Mouse (Mus musculus) spleen, postnatal 4 days (tissue): ENCODE data around the gene Polr2e.
"Not testable (repeated sequence)": the region's sequence is repeated elsewhere in the genome, so short reads cannot be mapped to it uniquely, and the experiment has no call there.

Experiments used
- DNase-seq, 2 experiments: peaks; one replicate each; pipeline ENCODE4 v3.0.0; 2022; ENCODE audit warnings: low spot score in 2 of 2

The Polr2e gene

DNA sequence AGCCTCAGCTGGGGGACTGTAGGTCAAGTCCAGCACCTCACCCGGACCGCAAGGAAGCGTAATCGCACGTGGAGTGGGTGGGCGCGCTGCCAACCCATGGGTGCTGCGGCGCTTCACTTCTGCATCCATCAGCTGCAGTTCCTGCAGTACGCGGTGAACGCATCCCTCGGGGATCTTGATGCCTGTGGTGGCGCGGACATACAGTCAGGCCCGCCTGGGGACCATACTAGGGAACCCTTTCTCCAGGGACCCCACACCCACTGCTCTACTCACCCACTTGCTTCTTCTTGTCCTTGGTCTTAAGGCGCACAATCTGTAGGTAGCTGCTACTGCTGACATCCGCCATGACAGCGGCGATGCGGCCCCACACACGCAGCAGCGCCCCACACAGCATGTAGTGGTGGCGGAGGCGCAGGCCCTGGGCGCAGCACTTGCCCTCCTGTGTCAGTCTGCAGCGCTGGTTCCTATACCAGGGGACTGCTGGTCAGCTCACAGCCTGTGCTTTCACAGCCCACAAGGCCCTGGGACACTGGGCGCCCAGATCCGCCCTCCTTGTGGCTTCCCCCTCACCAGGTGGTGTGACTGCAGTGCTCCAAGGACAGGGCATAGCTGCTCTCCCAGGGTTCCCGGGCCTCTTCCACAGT is 18.2 kb upstream of the Polr2e start:
- DNase-seq: no peak

DNA sequence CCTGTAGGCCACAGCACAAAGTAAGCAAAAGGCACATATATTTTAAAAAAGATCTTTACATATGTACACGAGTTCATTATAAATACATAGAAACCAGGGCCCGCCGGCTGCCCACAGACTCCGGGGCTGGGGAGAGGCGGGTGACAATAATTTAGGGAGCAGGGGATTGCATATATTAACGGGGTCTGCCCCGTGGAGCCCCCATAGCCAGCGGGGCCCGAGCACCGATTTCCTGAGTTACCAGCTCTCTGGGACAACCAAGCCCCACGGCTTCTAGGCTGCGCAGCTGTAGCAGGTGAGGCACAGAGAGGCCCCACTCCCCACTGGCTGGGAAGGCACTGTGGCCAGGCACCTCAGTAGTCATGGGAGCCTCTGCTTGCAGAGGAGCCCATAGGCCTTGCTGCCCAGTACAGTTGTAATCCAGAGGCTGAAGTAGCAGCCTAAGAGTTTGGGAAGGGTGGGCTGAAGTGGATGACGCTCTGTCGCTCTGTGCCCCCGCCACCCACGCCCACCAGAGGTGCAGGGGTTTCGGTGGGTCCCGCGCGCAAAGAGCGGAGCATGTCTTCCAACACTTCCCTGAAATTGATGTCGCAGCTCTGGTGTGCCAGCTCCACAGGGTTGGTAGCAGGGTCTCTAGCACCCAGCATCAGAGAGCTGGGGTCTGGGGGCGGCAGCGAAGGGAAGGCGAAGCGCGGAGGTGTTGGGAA is 17.5 kb upstream of the Polr2e start:
- DNase-seq: no peak

DNA sequence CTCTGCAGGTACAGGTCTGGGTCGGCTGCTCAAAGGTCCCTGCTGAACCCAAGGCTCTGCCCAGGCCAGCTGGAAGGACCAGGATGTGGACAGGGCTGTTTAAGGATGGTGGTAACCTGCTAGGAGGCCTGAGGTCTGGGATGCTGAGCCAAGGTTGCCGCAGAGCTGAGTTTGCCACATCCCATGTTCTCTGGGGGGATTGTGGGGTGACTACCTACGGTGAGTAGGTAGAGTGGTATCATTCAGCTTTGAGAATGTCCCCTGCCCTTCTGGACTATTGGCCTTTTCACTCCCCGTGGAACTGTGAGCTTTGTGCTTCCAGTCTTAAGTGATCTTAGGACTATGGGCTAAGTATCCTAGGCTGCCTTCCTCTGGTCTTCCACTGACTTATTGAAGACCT is 16.9 kb upstream of the Polr2e start:
- no peak for DNase-seq

DNA sequence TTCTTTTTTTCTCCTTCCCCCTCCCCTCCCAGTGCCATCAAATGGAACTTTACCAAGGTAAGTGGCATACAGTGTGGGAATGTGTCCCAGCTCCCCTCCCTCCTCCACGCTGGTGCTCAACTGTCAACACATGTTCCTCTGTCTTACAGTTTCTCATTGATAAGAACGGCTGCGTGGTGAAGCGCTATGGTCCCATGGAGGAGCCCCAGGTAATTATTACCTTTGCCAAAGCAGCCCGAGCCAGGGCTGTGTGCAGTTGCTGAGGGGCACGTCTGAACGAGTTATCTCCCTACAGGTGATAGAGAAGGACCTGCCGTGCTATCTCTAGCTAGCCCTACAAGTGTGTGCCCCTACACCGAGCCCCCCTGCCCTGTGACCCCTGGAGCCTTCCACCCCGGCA is 16.3 kb upstream of the Polr2e start:
- no peak for DNase-seq

DNA sequence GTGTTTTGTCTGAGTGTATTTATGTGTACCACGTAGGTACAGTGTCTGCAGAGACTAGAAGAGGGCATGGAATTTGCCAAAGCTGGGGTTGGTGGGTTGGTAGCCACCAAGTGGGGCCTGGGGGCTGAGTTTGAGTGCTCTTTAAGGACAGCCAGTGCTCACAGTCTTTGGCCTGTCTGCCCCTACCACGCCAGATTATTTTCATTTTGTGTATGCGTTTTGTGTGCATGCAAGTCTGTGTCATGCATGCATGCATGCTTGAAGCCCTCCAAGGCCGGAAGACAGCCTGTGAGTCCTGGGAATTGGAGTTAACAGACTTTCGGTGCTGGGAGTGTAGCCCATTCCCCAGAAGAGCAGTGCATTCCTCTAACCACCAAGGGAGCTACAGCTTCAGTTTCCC is 15.8 kb upstream of the Polr2e start:
- no peak for DNase-seq

DNA sequence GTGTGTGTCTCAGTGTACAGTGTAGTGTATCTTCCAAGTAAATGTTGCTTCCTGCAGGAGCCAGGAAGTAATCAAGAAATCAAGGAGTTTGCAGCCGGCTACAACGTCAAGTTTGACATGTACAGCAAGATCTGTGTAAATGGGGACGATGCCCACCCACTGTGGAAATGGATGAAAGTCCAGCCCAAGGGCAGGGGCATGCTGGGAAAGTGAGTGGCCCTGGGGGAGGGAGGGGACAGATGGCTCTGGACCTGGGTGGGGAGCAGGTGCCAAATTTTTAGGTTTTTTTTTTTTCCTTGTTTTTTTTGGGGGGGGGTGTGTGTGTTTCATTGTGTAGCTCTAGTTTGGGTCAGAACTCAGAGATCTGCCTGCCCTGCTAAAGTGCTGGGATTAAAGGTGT is 15.3 kb upstream of the Polr2e start:
- DNase-seq: not testable (repeated sequence)

DNA sequence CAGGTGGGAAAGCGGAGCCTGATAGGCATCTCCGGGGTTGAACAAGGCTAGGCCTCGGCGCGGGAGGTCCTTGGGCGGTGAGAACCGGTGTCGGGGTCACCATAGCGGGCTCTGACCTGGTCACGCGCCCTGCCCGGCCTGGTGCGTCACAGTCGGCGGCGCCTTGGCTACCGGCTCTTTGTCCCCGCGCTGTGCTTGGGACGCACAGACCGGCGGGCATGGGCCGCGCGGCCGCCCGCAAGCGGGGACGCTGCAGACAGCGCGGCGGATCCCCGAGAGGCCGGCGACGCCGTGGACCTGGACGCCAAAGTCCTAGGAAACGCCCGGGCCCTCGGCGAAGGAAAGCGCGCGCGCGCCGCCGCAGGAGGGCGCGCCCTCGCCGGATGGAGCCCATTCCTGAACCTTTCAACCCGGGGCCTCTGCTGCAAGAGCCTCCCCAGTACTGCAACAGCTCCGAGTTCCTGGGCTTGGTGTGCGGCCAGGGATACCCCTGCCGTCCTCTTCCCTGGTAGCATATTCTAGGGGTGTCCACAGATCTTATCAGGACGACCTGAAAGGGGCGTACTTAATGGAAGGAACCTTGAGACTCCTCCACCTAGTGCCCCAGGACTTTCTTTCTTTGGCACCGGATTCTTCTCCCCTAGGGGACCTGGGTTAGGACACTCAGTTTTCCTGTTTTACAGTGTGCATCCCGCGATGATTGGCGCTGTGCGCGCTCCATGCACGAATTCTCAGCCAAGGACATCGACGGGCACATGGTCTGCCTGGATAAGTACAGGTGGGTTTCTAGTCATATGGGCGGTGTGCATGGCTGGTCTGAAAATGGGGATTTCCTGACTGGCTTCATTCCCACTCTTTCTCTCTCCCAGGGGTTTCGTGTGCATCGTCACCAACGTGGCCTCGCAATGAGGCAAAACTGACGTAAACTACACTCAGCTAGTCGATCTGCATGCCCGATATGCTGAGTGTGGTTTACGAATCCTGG is 14.5 kb upstream of the Polr2e start:
- DNase-seq: peak; percentile 78 to 90

DNA sequence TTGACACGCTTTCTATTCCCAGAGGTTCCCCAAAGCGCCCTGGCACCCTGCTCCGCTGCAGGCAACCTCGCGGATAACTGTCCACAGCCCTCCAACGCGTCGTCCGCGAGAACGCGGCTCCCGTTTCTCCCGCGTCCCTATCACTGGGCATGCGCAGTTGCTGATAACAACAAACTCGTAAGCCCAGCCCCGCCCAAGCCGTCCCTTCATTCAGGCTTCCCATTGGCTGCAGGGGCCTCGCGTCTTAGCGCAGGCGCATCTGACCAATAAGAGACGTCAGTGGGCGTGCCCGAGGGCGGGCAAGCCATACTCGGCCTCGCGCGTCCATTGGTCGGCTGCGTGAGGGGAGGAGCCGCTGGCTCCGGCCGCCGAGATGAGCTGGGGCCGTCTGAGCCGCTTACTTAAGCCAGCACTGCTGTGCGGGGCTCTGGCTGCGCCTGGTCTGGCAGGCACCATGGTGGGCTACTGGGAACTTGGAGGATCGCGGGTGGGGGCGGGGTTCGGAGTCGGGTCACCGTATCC is 13.7 kb upstream of the Polr2e start:
- peak; percentile 99 to 100 for DNase-seq

DNA sequence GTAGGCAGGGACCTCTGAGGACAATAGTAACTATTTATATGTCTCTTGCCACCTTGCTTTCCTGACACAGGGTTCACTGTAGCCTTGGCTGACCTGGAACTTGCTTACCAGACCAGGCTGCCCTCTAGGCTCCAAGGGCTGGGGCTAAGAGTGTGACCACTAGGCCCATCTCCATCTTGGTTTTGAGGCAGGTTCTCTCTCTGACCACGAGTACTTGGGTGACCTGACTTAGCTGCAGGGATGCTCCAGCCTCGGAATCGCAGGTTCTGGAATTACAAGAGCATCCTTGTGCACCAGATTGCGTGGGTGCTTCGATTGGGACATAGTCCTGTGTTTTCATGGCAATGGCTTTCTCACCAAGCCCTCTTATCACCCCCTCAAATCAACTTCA is 12.8 kb upstream of the Polr2e start:
- DNase-seq: no peak

DNA sequence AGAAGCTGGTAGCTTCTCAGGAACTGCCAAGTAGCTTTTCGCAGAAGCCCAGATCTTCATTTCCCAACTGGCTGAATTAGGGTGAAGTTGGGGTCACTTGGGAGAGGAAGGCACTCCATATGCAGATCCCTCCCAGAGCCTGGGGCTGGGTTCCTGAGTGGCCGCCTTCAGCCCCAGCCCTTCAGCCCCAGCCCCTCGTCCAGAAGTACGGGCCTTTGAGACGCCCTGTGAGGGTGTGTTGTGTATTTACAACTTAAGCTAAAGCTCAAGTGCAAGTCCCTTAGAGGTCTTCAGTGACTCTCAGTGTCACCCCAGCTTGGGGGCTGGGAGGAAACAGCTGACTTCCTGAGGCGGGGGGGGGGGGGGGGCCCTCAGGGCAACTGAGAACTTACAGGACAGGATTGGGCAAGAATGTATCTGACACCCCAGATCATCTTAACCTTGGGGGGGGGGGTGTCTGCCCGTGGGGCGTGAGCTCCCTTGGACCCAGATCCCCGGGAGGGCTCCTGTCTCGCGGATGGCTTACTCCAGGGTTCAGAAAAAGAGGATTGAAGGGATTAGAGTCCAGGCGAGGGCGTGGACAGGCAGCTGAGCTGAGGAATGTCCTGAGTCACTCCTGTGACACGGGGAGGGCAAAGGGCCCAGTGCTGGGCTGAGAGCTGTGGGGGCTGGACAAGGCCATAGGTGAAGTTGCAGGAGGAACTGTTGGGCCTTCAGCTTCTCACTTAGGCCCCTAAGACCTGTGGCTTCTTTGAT is 12.2 kb upstream of the Polr2e start:
- DNase-seq: no peak

DNA sequence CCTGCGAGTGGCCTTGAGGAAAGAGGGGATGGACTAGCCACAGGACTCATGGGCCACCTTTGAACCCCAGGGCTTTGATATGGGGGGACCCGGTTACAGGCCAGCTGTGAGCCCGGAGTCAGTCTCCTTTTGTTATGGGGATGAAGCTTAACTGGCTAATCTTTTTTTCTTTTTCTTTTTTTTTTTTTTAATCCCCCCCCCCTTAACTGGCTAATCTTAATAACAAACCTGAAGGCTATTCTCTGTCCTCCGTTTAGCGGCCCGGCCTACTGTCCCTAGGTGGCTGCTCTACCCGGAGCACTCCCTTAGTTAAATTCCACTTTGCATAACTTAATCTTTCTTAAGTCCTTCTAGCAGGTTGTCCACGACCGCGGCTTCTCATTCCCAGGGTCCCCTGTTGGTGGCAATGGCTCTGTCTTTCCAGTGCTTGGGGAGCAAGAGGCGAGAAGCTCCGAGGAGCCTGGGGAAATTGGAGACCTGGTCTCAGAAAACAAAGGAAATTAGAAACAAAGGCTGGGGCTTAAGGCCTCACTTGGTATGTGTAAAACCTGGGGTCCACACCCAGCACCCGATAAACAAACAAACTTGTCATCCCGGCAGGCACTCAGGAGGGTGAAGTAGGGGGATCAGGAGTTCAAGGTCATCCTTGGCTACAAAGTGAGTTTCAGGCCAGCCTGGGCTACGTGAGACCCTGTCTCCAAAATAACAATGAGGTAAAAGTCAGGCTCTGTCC is 11.5 kb upstream of the Polr2e start:
- no peak for DNase-seq

DNA sequence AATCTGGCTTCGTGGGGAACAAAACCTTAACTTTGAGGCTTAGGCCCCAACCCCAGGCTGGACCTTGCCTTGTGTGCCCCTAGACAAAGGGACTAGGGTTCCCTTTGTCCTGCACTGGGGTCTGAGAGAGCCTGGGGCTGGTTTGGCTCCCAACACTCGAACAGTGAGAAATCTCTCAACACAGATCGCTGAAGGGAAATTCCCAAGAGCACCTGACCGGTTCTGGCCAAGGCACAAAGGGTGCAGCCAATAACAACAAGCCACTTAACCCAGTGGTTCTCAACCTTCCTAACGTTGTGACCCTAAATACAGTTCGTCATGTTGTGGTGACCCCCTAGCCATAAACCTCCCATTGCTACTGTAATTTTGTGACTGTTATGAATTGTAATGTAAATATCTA is 10.6 kb upstream of the Polr2e start:
- no peak for DNase-seq

DNA sequence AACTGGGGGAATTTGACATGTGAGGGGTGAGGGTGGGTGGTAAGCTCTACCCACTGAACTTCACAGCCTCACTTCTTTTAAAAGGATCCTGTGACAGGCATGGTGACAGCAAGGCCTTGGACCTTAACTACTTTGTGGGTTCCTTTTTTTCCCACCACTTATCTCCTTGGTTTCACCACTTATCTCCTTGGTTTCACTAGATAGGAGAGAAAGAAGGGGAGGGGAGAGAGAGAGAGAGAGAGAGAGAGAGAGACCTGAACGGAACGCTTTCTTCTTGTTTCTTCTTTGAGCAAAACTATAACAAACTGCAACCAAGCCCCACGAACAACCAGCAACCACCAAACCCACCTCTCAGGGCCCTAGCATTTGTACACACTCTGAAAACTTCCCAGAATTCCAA is 9.2 kb upstream of the Polr2e start:
- no peak for DNase-seq

DNA sequence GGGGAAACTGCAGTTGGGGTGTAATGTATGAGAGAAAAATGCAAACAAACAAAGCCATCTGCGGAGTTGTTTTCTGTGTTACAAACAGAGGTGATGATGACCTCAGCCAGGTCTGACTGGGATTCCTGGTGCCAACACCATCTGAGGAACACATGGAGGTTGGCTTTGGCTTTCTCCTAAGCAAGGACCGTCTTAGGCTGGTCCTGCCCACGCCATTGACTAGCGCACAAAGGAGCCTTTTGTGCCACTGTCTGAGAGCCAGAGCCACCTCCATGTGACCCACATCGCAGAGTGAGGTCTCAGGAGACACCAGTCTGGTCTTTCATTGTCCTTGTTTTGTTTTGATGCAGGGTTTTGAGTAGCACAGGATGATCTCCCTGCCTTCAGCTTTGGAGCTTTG is 8.8 kb upstream of the Polr2e start:
- DNase-seq: no peak

DNA sequence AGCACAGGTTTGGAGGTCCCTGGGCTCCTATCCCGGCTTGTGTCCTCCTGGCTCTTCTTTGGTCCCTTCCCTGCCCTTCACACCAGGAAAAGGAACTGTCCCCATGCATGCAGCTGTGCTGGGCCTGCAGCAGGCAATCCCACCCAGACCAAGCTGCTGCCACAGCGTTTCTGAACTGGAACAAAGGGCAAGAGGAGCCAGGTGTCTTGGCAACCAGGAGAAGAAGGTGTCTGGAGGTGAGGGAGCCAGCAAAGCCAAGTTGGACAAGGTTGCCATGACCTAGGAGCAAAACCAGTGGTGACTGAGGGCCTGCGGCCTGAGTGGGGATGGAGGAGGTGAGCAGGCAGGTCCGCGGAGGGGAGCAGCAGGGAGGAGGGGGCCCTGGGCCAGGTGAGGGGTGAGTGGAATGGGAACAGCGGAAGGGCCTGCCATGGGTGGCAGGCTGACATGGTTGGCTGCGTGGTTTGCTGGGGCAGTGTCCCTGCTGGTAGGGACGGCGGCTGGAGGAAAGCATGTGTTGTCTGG is 7.5 kb upstream of the Polr2e start, which contains the start of gene Gpx4:
Gene Gpx4, plus strand, starts transcription at position 126 of the 525 bp plus-strand sequence.
- no peak for DNase-seq

DNA sequence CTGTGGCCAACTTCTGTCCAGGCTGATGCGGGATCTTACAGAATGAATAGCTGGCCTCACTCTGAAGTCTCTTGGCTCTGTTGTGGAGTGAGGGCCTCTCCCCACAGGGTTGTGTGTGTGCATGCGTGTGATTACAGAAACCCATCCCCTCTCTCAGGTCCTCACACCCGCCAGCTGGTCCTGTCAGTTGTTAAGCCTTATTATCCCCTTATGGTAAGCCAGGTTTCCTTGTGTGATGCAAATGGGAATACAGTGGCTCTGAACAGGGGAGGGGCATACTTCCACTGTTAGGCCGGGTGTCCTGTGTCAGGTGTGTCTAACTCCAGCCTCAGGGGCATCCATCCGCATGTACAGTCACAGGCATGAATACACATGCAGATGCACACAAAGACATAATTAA is 6.2 kb upstream of the Polr2e start:
- no peak for DNase-seq

DNA sequence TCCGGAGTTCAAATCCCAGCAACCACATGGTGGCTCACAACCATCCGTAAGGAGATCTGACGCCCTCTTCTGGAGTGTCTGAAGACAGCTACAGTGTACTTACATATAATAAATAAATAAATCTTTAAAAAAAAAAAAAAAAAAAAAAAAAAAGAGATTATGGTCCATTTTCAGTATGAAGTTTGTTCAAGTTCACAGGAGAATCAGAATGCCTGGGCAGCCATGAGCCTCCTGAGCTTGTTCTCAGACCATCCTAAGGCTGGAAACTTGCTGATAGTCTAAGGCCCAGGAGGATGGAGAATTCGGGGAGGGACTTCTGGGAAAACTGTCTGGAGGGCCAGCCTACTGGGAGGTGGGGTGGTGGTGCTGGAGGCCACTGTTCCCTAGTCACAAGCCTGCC is 5.8 kb upstream of the Polr2e start:
- DNase-seq: not testable (repeated sequence)

DNA sequence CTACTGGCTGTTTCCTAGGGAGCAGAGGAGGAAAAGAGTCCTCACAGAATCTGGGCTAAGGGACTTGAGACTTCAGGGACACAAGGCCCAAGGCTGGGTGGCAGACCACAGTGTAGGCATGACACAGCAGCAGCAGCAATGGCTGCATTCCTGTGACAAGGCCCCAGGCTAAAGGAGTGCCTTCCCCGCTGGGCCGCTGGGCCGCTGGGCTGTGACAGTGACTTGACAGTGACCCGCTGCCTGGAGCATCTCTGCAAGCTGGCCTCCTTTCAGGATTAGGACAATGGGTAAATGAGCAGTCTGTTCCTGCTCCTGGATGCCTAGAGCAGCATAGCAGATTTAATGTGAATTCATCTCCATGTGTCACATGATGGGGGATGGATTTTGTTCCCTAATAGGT is 4.5 kb upstream of the Polr2e start:
- no peak for DNase-seq

DNA sequence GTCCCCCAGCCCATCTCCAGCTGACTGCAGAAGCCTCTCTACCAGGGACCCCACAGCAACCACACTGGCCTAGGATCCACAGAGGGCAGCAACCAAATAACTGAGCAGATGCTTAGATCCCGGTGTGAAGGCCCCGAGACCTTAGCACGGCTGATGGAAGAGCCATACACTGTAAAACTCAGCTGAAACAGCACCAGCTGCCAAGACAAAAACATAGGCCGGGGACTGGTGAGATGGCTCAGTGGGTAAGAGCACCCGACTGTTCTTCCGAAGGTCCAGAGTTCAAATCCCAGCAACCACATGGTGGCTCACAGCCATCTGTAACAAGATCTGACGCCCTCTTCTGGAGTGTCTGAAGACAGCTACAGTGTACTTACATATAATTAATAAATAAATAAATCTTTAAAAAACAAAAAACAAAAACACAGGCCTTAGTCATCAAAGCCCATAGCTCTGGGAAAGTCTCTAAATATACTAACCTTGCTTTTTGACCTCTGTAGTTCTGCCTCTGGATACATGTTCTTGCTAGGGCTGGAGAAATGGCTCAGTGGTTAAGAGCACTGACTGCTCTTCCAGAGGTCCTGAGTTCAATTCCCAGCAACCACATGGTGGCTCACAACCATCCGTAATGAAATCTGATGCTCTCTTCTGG is 1.9 kb upstream of the Polr2e start:
- DNase-seq: not testable (repeated sequence)

DNA sequence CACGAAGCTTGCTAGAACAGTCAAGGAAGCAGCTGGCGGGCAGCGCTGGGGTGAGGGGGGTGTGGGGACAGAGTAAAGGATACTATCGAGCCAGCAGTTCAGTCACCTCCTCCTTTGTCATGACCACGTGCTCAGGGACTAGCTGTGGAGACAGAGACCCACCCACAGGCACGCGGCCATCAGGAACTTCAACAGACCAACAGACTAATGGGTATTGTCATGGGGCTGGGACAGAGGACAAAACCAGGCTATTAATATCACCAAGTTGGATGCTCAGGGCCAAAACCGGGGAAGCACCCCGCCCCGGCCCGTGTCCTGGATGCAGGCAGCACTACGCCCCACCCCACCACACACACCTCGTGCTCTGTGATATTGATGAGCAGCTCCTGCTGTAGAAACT is 2.8 kb downstream of the Polr2e start:
- DNase-seq: no peak
